Comparison of ENCODE assay signal across 17 mouse cellular contexts in genomic region chr15:6065100-6065499, GRCm38 (mm10).
"Had no signal": no experiment of that assay in that cellular context is flagged by ENCODE, and none has a peak within 500 bp of the region (broad histone marks: within the 10 kb centered on the region; RNA-seq: fewer than 3 reads in every experiment).

No protein-coding gene starts in this region.

- ATAC-seq: liver, embryonic 12.5 days; liver, postnatal 0 days; lung, postnatal 0 days; midbrain, embryonic 13.5 days; midbrain, embryonic 15.5 days; midbrain, embryonic 16.5 days had no signal

- DNase-seq: left cerebral cortex, postnatal 4 days; liver; liver, embryonic 13.5 days; liver, postnatal 0 days; lung, adult 18-20 months; lung, adult 2 months; lung, embryonic 14.5 days; lung, postnatal 10 days; lung, postnatal 14 days; lung, postnatal 36 days; lung, postnatal 4 days; midbrain, embryonic 14.5 days had no signal
